Mouse (Mus musculus): ENCODE measurements at regions not wholly inside any gene's neighbourhood (a gene's known extent, or its start where the extent isn't known, plus 50 kb on each side); places are given as distances from the start of the nearest gene placed in this dataset.

GRCm38 (mm10) chr12:56275556-56276242 lies 70.0 kb downstream of the Mbip start:
- ATAC-seq (ENCODE audit: low FRiP score) = 0 out of 2 replicates have a peak, but pooled peaks have one; percentile 65
- 0 out of 2 replicates have a peak overlapping the region, but pooled peaks have one; percentile 30 for H3K4me2 ChIP-seq
- H3K4me1 ChIP-seq (replicated peaks) = peaks cover 5% of the 10 kb centered on the region; the same call in 1 of the 2 replicates
- H3K9ac ChIP-seq = peak overlapping the region; percentile 2; the same call in 1 of the 2 replicates
- H3K4me3 ChIP-seq = no peak overlapping the region
- H3K9me3 ChIP-seq = no peaks in the 10 kb centered on the region
- H3K36me3 ChIP-seq = no peaks in the 10 kb centered on the region
- whole genome bisulfite sequencing = 34% methylated on average over 17 of the region's 17 CpGs
- no peaks in the 10 kb centered on the region for H3K27me3 ChIP-seq
- H3K27ac ChIP-seq = peak overlapping the region; percentile 12; the same call in 1 of the 2 replicates

GRCm38 (mm10) chr12:56265049-56265448 lies 80.6 kb downstream of the Mbip start:
- no peak overlapping the region for H3K4me3 ChIP-seq
- H3K9ac ChIP-seq = no peak overlapping the region
- H3K27ac ChIP-seq = no peak overlapping the region
- no peak for ATAC-seq (ENCODE audit: low FRiP score)
- H3K36me3 ChIP-seq = no peaks in the 10 kb centered on the region
- no peaks in the 10 kb centered on the region for H3K4me1 ChIP-seq (replicated peaks)
- no peak overlapping the region for H3K4me2 ChIP-seq
- no peaks in the 10 kb centered on the region for H3K9me3 ChIP-seq
- no peaks in the 10 kb centered on the region for H3K27me3 ChIP-seq
- 82% methylated on average over 6 of the region's 6 CpGs for WGBS

- H3K4me2 ChIP-seq = no peak overlapping the region
Observed at GRCm38 (mm10) chr12:56261471-56261870, 84.2 kb downstream of the Mbip start.

GRCm38 (mm10) chr12:56258401-56259050 lies 87.2 kb downstream of the Mbip start:
- Histone ChIP-seq H3K4me3 (no peak overlapping the region), H3K9ac (no peak overlapping the region), H3K4me1 (replicated peaks) (peaks cover 15% of the 10 kb centered on the region), H3K4me2 (peak overlapping the region; percentile 31), H3K9me3 (no peaks in the 10 kb centered on the region), H3K36me3 (no peaks in the 10 kb centered on the region), H3K27ac (peak overlapping the region; percentile 73), H3K27me3 (no peaks in the 10 kb centered on the region)
- ATAC-seq (ENCODE audit: low FRiP score) = peak; percentile 82
- 36% methylated on average over 14 of the region's 14 CpGs for WGBS

More at GRCm38 (mm10) chr12:56261471-56261870, 84.2 kb downstream of the Mbip start:
- no peak overlapping the region for H3K27ac ChIP-seq
- H3K4me1 ChIP-seq (replicated peaks) = peaks cover 15% of the 10 kb centered on the region
- H3K27me3 ChIP-seq = no peaks in the 10 kb centered on the region
- 87% methylated on average over 4 of the region's 4 CpGs for WGBS
- H3K9me3 ChIP-seq = no peaks in the 10 kb centered on the region
- no peaks in the 10 kb centered on the region for H3K36me3 ChIP-seq
- no peak overlapping the region for H3K9ac ChIP-seq
- no peak overlapping the region for H3K4me3 ChIP-seq
- ATAC-seq (ENCODE audit: low FRiP score) = no peak

DNA sequence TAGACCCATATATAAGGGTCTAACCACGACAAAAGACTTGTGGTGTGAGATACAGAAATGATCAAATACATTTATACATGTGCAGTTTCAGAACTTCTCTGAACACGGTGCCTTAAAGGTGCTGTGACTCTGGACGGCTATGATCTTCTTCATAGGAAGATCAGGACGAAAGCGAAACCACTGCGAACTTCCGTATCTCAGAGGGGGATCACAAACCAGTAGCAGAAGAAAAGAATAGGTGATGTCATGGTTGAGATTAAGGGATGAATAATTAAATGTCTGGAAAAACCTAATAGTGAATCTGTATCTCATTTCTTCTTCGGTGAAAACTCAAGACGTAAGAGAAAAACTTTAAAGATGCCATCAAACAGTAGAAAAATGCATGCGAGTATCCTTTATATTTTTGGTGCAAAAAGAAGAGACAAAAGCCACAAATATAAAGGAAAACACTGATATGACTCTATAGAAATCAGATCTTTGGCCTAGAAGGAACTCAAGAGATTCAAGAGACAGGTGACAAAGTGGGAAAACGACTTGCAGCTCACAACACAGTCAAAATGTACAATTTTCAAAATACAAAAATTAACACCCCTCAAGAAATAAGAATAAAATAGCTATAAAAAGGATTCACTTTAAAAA lies 89.3 kb downstream of the Mbip start:
- peaks cover 20% of the 10 kb centered on the region for H3K4me1 ChIP-seq (replicated peaks)
- WGBS = 86% methylated on average over 11 of the region's 11 CpGs
- H3K27ac ChIP-seq = no peak overlapping the region
- H3K27me3 ChIP-seq = no peaks in the 10 kb centered on the region
- ATAC-seq (ENCODE audit: low FRiP score) = no peak
- no peaks in the 10 kb centered on the region for H3K9me3 ChIP-seq
- no peak overlapping the region for H3K4me3 ChIP-seq
- no peak overlapping the region for H3K4me2 ChIP-seq
- H3K9ac ChIP-seq = no peak overlapping the region
- no peaks in the 10 kb centered on the region for H3K36me3 ChIP-seq

- peaks cover 10% of the 10 kb centered on the region; the same call in 1 of the 2 replicates for H3K4me1 ChIP-seq (replicated peaks)
- H3K9ac ChIP-seq = no peak overlapping the region
- H3K9me3 ChIP-seq = no peaks in the 10 kb centered on the region
- no peaks in the 10 kb centered on the region for H3K36me3 ChIP-seq
- H3K27ac ChIP-seq = no peak overlapping the region
- H3K4me2 ChIP-seq = no peak overlapping the region
- H3K4me3 ChIP-seq = no peak overlapping the region
- H3K27me3 ChIP-seq = no peaks in the 10 kb centered on the region
- ATAC-seq (ENCODE audit: low FRiP score) = no peak
- 61% methylated on average over 7 of the region's 7 CpGs for whole genome bisulfite sequencing
Observed at GRCm38 (mm10) chr12:56252612-56253444, 92.9 kb downstream of the Mbip start.

GRCm38 (mm10) chr12:56250262-56250661 lies 95.4 kb downstream of the Mbip start:
- Histone ChIP-seq H3K9ac (no peak overlapping the region), H3K4me3 (no peak overlapping the region), H3K4me2 (no peak overlapping the region), H3K27ac (no peak overlapping the region), H3K4me1 (replicated peaks) (peaks cover 10% of the 10 kb centered on the region; the same call in 1 of the 2 replicates), H3K27me3 (no peaks in the 10 kb centered on the region), H3K36me3 (no peaks in the 10 kb centered on the region), H3K9me3 (no peaks in the 10 kb centered on the region)
- 24% methylated on average over 3 of the region's 3 CpGs for whole genome bisulfite sequencing
- no peak for ATAC-seq (ENCODE audit: low FRiP score)

- H3K36me3 ChIP-seq = no peaks in the 10 kb centered on the region
- ATAC-seq (ENCODE audit: low FRiP score) = no peak
- H3K4me2 ChIP-seq = no peak overlapping the region
- no peak overlapping the region for H3K9ac ChIP-seq
- no peaks in the 10 kb centered on the region for H3K27me3 ChIP-seq
- no peak overlapping the region for H3K27ac ChIP-seq
- no peaks in the 10 kb centered on the region for H3K9me3 ChIP-seq
- WGBS = 92% methylated on average over 7 of the region's 7 CpGs
- H3K4me3 ChIP-seq = no peak overlapping the region
- H3K4me1 ChIP-seq (replicated peaks) = peaks cover 5% of the 10 kb centered on the region; the same call in 1 of the 2 replicates
Observed at GRCm38 (mm10) chr12:56246406-56246805, 99.3 kb downstream of the Mbip start.

- no peak overlapping the region for H3K9ac ChIP-seq
- no peaks in the 10 kb centered on the region for H3K36me3 ChIP-seq
- no peaks in the 10 kb centered on the region for H3K27me3 ChIP-seq
- H3K4me3 ChIP-seq = no peak overlapping the region
- H3K9me3 ChIP-seq = no peaks in the 10 kb centered on the region
- H3K4me2 ChIP-seq = no peak overlapping the region
- H3K4me1 ChIP-seq (replicated peaks) = 0 out of 2 replicates have a peak, but pooled peaks cover 3% of the 10 kb centered on the region
- H3K27ac ChIP-seq = no peak overlapping the region
- 73% methylated on average over 5 of the region's 5 CpGs for WGBS
- no peak for ATAC-seq (ENCODE audit: low FRiP score)
Observed at GRCm38 (mm10) chr12:56242803-56243202, 102.9 kb downstream of the Mbip start.

DNA sequence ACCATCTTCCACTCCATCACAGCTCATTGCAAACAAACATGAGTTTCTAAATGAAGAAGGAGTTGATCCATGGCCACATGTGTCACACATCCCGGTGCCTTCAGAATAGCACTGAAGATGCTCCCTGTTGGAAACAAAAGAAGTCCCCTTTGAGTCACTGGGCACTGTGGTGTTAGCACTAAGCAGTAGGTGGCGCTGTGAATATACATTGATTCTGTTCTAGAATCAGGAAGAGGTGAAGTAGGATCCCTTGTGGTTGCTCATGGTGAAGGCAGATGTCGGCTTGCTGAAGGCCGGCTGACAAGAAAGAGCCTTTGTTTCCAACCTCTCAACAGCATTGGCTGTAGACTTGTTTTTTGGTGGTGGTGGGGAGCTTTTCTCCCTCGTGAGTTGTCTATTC lies 104.0 kb downstream of the Mbip start:
- H3K4me2 ChIP-seq = no peak overlapping the region
- H3K9ac ChIP-seq = no peak overlapping the region
- H3K36me3 ChIP-seq = no peaks in the 10 kb centered on the region
- no peak overlapping the region for H3K4me3 ChIP-seq
- no peaks in the 10 kb centered on the region for H3K9me3 ChIP-seq
- H3K4me1 ChIP-seq (replicated peaks) = 0 out of 2 replicates have a peak, but pooled peaks cover 3% of the 10 kb centered on the region
- H3K27me3 ChIP-seq = no peaks in the 10 kb centered on the region
- 21% methylated on average over 5 of the region's 5 CpGs for WGBS
- no peak overlapping the region for H3K27ac ChIP-seq
- ATAC-seq (ENCODE audit: low FRiP score) = no peak

DNA sequence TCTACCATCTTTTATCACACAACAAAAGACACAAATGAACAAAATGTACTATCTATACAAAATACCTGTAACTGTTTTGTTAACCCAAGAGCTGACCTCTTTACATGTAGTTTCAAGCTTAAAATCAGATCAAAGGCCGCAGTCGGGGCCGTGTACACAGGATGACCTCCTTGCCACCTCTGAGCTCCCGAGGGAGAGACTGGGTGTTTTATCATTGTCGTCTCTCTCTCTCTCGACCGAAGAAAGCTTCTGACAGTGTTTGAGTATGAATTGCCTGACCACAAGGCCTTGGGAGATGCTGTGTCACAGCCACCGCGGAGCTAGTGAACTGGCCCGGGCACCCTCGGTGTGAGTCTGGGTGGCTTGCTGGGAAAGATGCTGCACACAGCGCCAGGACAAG lies 105.5 kb downstream of the Mbip start:
- H3K27ac ChIP-seq = no peak overlapping the region
- H3K9ac ChIP-seq = no peak overlapping the region
- no peaks in the 10 kb centered on the region for H3K27me3 ChIP-seq
- H3K9me3 ChIP-seq = no peaks in the 10 kb centered on the region
- H3K4me3 ChIP-seq = no peak overlapping the region
- 35% methylated on average over 12 of the region's 12 CpGs for WGBS
- H3K36me3 ChIP-seq = no peaks in the 10 kb centered on the region
- H3K4me2 ChIP-seq = no peak overlapping the region
- H3K4me1 ChIP-seq (replicated peaks) = 0 out of 2 replicates have a peak, but pooled peaks cover 3% of the 10 kb centered on the region
- ATAC-seq (ENCODE audit: low FRiP score) = no peak
